Mouse (Mus musculus) heart, adult 2 months (tissue): ENCODE results near the gene Rnasek. TPM values are rescaled to one million over a fixed set of nuclear protein-coding genes. Genes with fewer than 3 reads are reported as not detected.

Experiments
- DNase-seq, 2 experiments: peaks; one replicate each; pipeline ENCODE4 v3.0.0; 2021
- H3K27ac ChIP-seq: fragments of 200-600 bp; 2 replicates; pipeline ENCODE4 v1.8.1; 2022
- H3K27me3 ChIP-seq: fragments of 200-500 bp; 2 replicates; pipeline ENCODE4 v1.6.1; 2012; ENCODE audit warnings: mild to moderate bottlenecking, low read length, inconsistent platforms, mixed read lengths; ENCODE audit not compliant: control insufficient read depth, insufficient read depth
- H3K36me3 ChIP-seq: fragments of 200-500 bp; 2 replicates; pipeline ENCODE4 v1.6.1; 2012; ENCODE audit warnings: low read length, inconsistent platforms; ENCODE audit not compliant: control insufficient read depth, insufficient read depth
- H3K4me1 ChIP-seq: fragments of 200-500 bp; 2 replicates; pipeline ENCODE4 v1.6.1; 2011; ENCODE audit warnings: low read length; ENCODE audit not compliant: control insufficient read depth, insufficient read depth
- H3K4me3 ChIP-seq: fragments of 200-600 bp; 2 replicates; pipeline ENCODE4 v1.8.1; 2022
- H3K79me2 ChIP-seq: fragments of 200-500 bp; replicated peaks from 2 replicates; pipeline ENCODE4 v1.6.1; 2012; ENCODE audit warnings: mild to moderate bottlenecking, inconsistent platforms, low read length, moderate library complexity, mixed read lengths; ENCODE audit not compliant: control insufficient read depth, insufficient read depth
- H3K9ac ChIP-seq: fragments of 200-500 bp; 2 replicates; pipeline ENCODE4 v1.6.1; 2012; ENCODE audit warnings: low read depth, mild to moderate bottlenecking, control low read depth, inconsistent platforms, low read length, mixed read lengths
- CTCF ChIP-seq: fragments of 200-600 bp; IDR thresholded peaks from 2 replicates; pipeline ENCODE4 v1.8.1; 2022; ENCODE audit warnings: antibody characterized with exemption, mild to moderate bottlenecking, moderate library complexity
- EP300 ChIP-seq: fragments of 200-500 bp; IDR thresholded peaks from 2 replicates; pipeline ENCODE4 v1.6.1; 2011; ENCODE audit warnings: low read depth, low read length, control low read depth; ENCODE audit not compliant: insufficient read depth
- POLR2A ChIP-seq: fragments of 200-500 bp; IDR thresholded peaks from 2 replicates; pipeline ENCODE4 v1.6.1; 2011; ENCODE audit warnings: mild to moderate bottlenecking, low read depth, low read length, control low read depth; ENCODE audit not compliant: insufficient read depth
- WGBS: fragments of 180-500 bp; shearing (Covaris S2); methylation state at CpG from one replicate; pipeline ENCODE4 v1.1.7; 2018; 5-methylcytosine and 5-hydroxymethylcytosine counted together
- intact Hi-C: fragments of 180-260 bp; cut with DNase I; formaldehyde crosslinking; loops from one replicate; pipeline ENCODE4 v1.15.1; 2025
- polyA plus RNA-seq: library from polyadenylated mRNA; depleted of rRNA; stranded (reverse); fragments of >200 nt; gene quantifications from 2 replicates; pipeline ENCODE4 v1.2.3, GENCODE M21; 2012
- total RNA-seq, 2 experiments: library from RNA; stranded (reverse); gene quantifications; 2 replicates each; pipeline ENCODE4 v1.2.3; 2021

The Rnasek gene
- total and polyA plus RNA-seq, 3 experiments: 95.4 to 166 (median 103) TPM

GRCm38 (mm10) chr11:70206801-70207200, 32.8 kb downstream of the Rnasek start:
- no peak for DNase-seq
- Histone ChIP-seq H3K36me3 (no peaks in the 10 kb centered on the region), H3K9ac (no peak overlapping the region), H3K27ac (no peak overlapping the region), H3K79me2 (no peaks in the 10 kb centered on the region), H3K27me3 (no peaks in the 10 kb centered on the region), H3K4me3 (no peak overlapping the region), H3K4me1 (peaks cover 6% of the 10 kb centered on the region)
- TF ChIP-seq POLR2A: no peak
- intact Hi-C loops: no loop called here
- 23% methylated on average over 2 of the region's 2 CpGs for WGBS

- Histone ChIP-seq H3K9ac (no peak overlapping the region), H3K79me2 (no peaks in the 10 kb centered on the region), H3K4me1 (peaks cover 3% of the 10 kb centered on the region; the same call in 1 of the 2 replicates), H3K27me3 (no peaks in the 10 kb centered on the region), H3K4me3 (no peak overlapping the region), H3K27ac (no peak overlapping the region), H3K36me3 (no peaks in the 10 kb centered on the region)
- WGBS: 39% methylated on average over 5 of the region's 5 CpGs
- peak; percentile 79 to 80 for DNase-seq
- TF ChIP-seq CTCF (peak; percentile 95), POLR2A (no peak)
- intact Hi-C loops: loop anchor here (5.0 kb wide), 1 partner anchor 269 kb away; no protein-coding TSS in a partner anchor
These were observed 38.0 kb downstream of the Rnasek start for GRCm38 (mm10) chr11:70201691-70202090.

- no peak overlapping the region for H3K4me3 ChIP-seq
- H3K27me3 ChIP-seq: no peaks in the 10 kb centered on the region
- TF ChIP-seq EP300 (no peak), POLR2A (no peak), CTCF (no peak)
- 82% methylated on average over 5 of the region's 5 CpGs for WGBS
- no peaks in the 10 kb centered on the region for H3K4me1 ChIP-seq
- no peaks in the 10 kb centered on the region for H3K36me3 ChIP-seq
- DNase-seq: no peak
- no peak overlapping the region for H3K27ac ChIP-seq
- no peak overlapping the region for H3K9ac ChIP-seq
- intact Hi-C loops: loop anchor here (5.0 kb wide), 1 partner anchor 268 kb away; no protein-coding TSS in a partner anchor
- no peaks in the 10 kb centered on the region for H3K79me2 ChIP-seq
These were observed 39.5 kb downstream of the Rnasek start for GRCm38 (mm10) chr11:70200036-70200608.

GRCm38 (mm10) chr11:70199107-70199506, 40.5 kb downstream of the Rnasek start:
- Histone ChIP-seq H3K27me3 (no peaks in the 10 kb centered on the region), H3K9ac (no peak overlapping the region), H3K79me2 (no peaks in the 10 kb centered on the region), H3K4me3 (no peak overlapping the region), H3K4me1 (no peaks in the 10 kb centered on the region), H3K27ac (no peak overlapping the region), H3K36me3 (no peaks in the 10 kb centered on the region)
- DNase-seq: no peak
- WGBS: 84% methylated on average over 8 of the region's 8 CpGs
- TF ChIP-seq POLR2A: no peak
- no peak for TF ChIP-seq CTCF
- intact Hi-C loops: no loop called here

GRCm38 (mm10) chr11:70198332-70198731, 41.3 kb downstream of the Rnasek start:
- WGBS: 68% methylated on average over 3 of the region's 3 CpGs
- H3K36me3 ChIP-seq: no peaks in the 10 kb centered on the region

GRCm38 (mm10) chr11:70193354-70194285, 46.0 kb downstream of the Rnasek start:
- no peaks in the 10 kb centered on the region for H3K27me3 ChIP-seq
- no peaks in the 10 kb centered on the region; the same call in 1 of the 2 replicates for H3K4me1 ChIP-seq
- no peak overlapping the region for H3K27ac ChIP-seq
- H3K79me2 ChIP-seq: no peaks in the 10 kb centered on the region
- TF ChIP-seq CTCF: no peak
- no peak for TF ChIP-seq EP300
- TF ChIP-seq POLR2A: no peak
- no peak overlapping the region for H3K4me3 ChIP-seq
- H3K9ac ChIP-seq: no peak overlapping the region
- no peak for DNase-seq
- WGBS: 44% methylated on average over 11 of the region's 11 CpGs
- intact Hi-C loops: no loop called here
- H3K36me3 ChIP-seq: no peaks in the 10 kb centered on the region

More at GRCm38 (mm10) chr11:70198332-70198731, 41.3 kb downstream of the Rnasek start:
- Histone ChIP-seq H3K27ac (no peak overlapping the region), H3K4me3 (no peak overlapping the region), H3K4me1 (no peaks in the 10 kb centered on the region; the same call in 1 of the 2 replicates), H3K79me2 (no peaks in the 10 kb centered on the region), H3K27me3 (no peaks in the 10 kb centered on the region), H3K9ac (no peak overlapping the region)
- no peak for DNase-seq
- intact Hi-C loops: no loop called here
- no peak for TF ChIP-seq EP300
- TF ChIP-seq POLR2A: no peak
- TF ChIP-seq CTCF: no peak
